Mouse (Mus musculus) megakaryocyte-erythroid progenitor cell, adult 5 weeks (primary cell): Measurements from ENCODE around the gene Trappc5. TPM values are rescaled to one million over a fixed set of nuclear protein-coding genes. Genes with fewer than 3 reads are reported as not detected.

ENCODE experiments used
- polyA plus RNA-seq: library from polyadenylated mRNA; stranded (reverse); fragments of >175 nt; gene quantifications from 2 replicates; pipeline ENCODE4 v1.2.3, GENCODE M21; 2012

The Trappc5 gene
- 34.8 and 35.6 TPM in 2 replicates for polyA plus RNA-seq

DNA sequence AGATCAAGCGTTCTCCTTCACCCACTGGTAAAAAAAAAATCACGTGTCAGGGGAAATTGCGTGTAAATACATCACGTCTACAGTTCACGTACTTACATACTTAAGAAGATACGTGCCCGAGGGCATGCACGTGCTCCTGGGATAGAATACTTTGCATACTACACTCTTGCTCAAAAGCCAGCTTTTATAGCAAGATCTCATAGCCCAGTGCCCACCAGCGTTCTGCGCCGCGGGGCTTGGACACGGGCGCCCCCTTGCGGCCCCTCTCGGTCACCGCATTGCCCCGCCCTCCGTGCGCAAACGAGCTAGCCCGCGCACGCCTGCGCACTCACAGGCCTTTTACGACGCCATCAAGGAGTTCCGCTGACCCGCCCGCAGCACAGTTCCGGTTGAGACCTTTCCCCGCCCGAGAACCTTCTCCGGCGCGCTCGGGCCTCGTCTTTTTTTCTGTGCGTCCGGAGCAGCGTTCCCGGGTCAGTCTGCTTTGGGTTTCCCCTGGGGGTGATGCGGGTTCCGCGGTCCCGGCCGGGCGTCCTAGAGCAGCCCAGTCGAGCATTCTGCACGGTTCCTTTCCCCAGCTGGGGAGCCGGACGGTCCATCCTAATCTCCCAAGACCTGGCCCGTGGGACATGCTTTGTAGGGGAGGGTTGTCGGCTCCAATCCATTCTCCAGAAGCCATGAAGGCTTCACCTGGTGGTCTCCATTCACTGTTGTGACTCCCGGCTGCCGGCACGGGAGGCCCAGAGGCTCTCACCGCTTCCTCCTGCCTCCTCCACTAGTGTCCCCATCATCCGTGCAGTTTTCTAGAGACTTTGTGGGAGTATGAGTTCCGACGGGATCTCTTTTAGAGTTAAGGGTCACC is at the start of gene Trappc5:
Gene Trappc5 (plus strand): TSS at position 169 of the 862 bp plus-strand sequence.

DNA sequence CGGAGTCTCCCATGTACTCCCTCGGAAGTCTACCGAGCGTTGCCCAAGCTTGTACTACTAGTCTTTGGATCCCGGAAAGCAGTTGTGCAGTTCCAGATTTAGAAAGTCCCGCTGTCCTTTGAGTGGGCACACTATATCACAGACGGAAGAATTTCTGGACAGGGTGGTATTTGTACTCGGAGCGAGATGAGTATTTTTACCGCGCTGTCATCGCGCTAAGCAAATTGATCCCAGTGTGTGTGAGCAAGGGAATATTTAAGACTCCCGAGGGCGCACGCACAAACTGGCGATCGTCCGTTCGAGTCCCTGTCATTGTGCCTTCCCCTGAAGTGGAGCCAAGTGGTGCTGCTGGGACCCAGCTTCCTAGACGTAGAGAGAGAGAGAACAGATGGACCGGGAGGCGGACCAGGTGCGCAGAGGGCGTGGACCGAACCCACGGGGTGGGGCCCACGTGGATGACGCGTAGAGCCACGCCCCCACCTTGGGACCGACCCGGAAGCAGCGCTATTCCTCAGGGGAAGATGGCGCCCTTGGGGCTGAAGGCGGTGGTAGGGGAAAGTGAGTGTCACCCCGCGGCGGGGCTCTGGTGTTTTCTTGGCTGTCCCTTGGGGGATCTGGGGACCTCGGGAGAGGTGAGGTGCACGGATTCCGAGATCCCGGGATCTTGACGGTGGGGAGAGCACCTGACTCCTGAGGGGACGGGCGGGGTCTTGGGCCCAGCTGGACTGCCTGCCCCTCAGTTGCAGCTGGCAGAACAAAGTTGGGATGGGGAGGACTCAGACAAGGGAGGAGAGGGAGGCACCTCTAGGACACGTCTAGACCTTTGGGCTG is 45.2 kb upstream of the Trappc5 start, which contains the start of gene Stxbp2:
Gene Stxbp2 (plus strand): TSS at position 309 of the 831 bp plus-strand sequence.

DNA sequence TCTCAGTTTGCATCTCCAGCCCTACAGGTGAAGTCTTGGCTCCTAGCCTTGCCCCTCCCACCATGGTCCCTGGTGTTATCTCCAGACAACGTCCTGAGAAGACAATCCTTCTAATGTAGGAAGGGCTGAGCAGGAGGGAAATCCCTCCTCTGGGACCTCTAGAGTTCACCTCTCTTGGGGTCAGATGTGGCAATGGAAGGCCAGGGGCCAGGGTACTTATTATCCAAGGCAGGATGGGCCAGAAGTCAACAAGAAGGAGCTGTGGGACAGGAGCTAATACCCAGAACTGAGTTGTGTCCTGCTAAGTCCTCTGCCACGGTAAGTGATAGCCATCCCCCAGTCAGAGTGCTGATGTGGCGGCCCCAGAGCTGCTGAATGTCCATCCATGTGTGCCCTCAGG is 20.6 kb upstream of the Trappc5 start, which contains the start of gene Retn:
Gene Retn (plus strand): TSS at position 245 of the 400 bp plus-strand sequence.

DNA sequence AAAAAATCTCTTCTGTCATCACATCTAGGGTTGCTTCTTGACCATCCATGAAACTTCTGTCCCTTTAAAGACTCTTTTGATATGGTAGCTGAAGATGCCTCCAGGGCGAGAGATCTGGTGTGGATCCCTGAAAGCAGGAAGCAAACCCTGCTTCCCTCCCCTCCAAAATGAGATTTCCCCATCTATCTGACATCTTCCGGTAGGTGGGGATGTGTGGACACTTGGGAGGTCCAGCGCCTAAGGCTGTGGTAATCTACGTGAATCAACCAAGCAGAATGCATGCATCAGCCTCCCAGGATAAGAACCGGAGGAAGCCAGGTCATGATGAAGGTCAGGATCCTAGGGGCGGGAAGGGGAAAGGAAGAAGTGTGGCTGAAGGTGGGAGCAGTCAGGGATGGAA is 10.6 kb upstream of the Trappc5 start, which contains the start of gene Mcemp1:
Gene Mcemp1 (plus strand): TSS at position 248 of the 400 bp plus-strand sequence.

DNA sequence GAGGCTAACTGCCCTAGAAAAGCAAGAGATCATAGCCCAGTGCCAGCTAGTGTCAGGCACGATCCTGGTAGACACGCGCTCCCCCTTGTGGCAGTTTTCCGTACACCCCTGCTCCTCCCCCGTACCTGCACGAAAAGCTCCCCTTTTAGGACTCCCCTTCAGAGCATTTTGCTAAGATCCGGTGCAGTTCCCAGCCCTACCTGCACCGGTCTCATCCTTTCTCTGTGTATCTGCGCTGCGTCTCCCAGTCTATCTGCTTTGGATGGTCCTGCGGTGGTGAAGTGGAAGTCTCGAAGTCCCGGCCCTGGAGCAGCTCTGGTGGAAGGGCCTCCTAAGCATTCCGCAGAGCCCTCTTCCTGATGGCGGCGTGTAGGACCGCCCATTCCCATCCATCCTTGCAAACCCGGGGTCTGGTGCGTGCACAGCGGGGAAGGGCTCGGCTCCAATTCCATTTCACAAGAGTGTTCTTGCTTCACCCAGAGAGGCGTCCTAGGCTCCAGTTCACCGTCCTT is 4.1 kb upstream of the Trappc5 start, which contains the start of gene Fcor:
Gene Fcor (minus strand): TSS at position 383 of the 512 bp plus-strand sequence.

DNA sequence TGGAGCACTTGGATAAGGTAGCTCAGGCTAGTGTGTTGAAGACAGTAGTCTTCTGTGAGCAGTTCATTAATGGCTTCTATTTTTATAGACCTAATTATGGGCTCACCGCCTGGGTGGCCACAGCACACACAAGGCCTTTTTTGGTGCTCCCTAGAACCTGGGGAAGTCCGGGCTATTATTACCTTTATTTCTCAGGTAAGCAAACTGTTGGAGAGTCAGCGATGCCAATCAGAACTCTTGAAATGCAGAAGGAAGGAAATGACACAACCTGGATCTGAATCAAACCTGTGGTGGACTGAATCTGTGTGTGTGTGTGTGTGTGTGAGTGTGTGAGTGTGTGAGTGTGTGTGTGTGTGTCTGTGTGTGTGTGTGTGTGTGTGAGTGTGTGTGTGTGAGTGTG is 18.0 kb downstream of the Trappc5 start, which contains the start of gene Fcer2a:
Gene Fcer2a (minus strand): TSS at position 55 of the 400 bp plus-strand sequence.

DNA sequence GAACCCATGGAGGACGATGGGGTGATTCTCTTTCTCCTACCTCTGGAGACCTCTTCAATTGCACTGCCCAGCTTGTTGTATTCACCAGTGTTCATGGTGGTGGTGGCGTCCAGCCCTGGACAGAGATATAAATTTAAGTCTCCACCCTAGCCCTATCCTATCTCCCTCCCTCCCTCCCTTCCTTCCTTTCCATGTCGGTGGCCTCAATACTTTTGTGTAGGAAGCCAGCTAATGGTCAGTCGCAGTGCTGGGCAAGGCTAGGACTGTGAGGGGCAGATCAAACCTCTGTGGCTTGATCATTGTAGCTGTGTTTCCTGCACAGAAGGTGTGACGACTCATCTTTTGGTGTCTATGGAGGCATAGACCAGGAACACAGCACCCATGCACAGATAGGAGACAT is 44.5 kb downstream of the Trappc5 start, which contains the start of gene Clec4g:
Gene Clec4g (minus strand): TSS at position 101 of the 400 bp plus-strand sequence.

Other genes starting within 250 kb of the Trappc5 start
- 1.5 and 2.5 TPM in 2 replicates for gene Pex11g, start 208.6 kb upstream of the Trappc5 start, polyA plus RNA-seq
- gene Tex45, start 205.4 kb upstream of the Trappc5 start, polyA plus RNA-seq, result 0.84 and 2.1 TPM in 2 replicates
- gene Zfp358, start 183.2 kb upstream of the Trappc5 start, polyA plus RNA-seq, result 29.0 and 32.0 TPM in 2 replicates
- 235 and 263 TPM in 2 replicates for gene Mcoln1, start 175.8 kb upstream of the Trappc5 start, polyA plus RNA-seq
- 16.6 and 22.7 TPM in 2 replicates for gene Pnpla6, start 160.9 kb upstream of the Trappc5 start, polyA plus RNA-seq
- gene C330021F23Rik, start 108.3 kb upstream of the Trappc5 start, polyA plus RNA-seq, result not detected in 2 replicates
- 2.4 and 4.9 TPM in 2 replicates for gene Camsap3, start 89.0 kb upstream of the Trappc5 start, polyA plus RNA-seq
- 51.6 and 63.7 TPM in 2 replicates for gene Xab2, start 55.0 kb upstream of the Trappc5 start, polyA plus RNA-seq
- 29.3 and 51.7 TPM in 2 replicates for gene Pet100, start 54.8 kb upstream of the Trappc5 start, polyA plus RNA-seq
- gene Pcp2, start 50.8 kb upstream of the Trappc5 start, polyA plus RNA-seq, result not detected in 2 replicates
- 427 and 433 TPM in 2 replicates for gene Stxbp2, start 45.3 kb upstream of the Trappc5 start, polyA plus RNA-seq
- 0.27 TPM in 1 of 2 replicates, not detected in the other for gene Retn, start 20.5 kb upstream of the Trappc5 start, polyA plus RNA-seq
- 0.38 and 1.2 TPM in 2 replicates for gene Mcemp1, start 10.5 kb upstream of the Trappc5 start, polyA plus RNA-seq
- 4.1 and 4.9 TPM in 2 replicates for gene Fcor, start 3.9 kb upstream of the Trappc5 start, polyA plus RNA-seq
- gene Fcer2a, start 17.9 kb downstream of the Trappc5 start, polyA plus RNA-seq, result 0.05 and 0.39 TPM in 2 replicates
- gene Clec4g, start 44.4 kb downstream of the Trappc5 start, polyA plus RNA-seq, result not detected in 2 replicates
- 0.40 TPM in 1 of 2 replicates, not detected in the other for gene Cd209a, start 72.7 kb downstream of the Trappc5 start, polyA plus RNA-seq
- not detected in 2 replicates for gene Cd209e, start 178.0 kb downstream of the Trappc5 start, polyA plus RNA-seq
- gene Cd209d, start 202.3 kb downstream of the Trappc5 start, polyA plus RNA-seq, result not detected in 2 replicates